Mouse (Mus musculus): Measurements from ENCODE around the gene Stum.
"Not testable (repeated sequence)": the region's sequence is repeated elsewhere in the genome, so short reads cannot be mapped to it uniquely, and the experiment has no call there.

DNA sequence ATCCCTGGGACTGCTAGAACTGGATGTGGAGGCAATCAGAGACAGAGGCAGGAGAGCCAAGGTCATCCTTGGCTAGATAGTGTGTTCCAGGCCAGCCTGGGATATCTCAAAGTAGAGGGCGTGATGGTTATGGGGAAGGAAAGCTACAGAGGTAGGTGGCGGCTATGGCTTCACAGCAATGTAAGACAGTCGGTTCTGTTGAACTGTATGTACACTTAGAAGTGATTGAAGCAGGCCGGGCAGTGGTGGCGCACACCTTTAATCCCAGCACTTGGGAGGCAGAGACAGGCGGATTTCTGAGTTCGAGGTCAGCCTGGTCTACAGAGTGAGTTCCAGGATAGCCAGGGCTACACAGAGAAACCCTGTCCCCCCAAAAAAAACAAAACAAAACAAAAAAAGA, 35.6 kb upstream of the Stum start:
- TF ChIP-seq POLR2A (IDR thresholded peaks at IDR 0.05; ENCODE audit: extremely low read depth, insufficient read depth, low read length); CTCF (IDR thresholded peaks at IDR 0.05; ENCODE audit: low read depth, low read length): not testable (repeated sequence)
